Mouse (Mus musculus) bone marrow, adult 2 months (tissue): ENCODE measurements around the gene Gosr1.
"Not testable (repeated sequence)": the region's sequence is repeated elsewhere in the genome, so short reads cannot be mapped to it uniquely, and the experiment has no call there.

Source experiments
- CTCF ChIP-seq: fragments of 200-500 bp; IDR thresholded peaks from 2 replicates; pipeline ENCODE4 v1.5.1; 2011; ENCODE audit warnings: low read length, control low read depth; ENCODE audit not compliant: control insufficient read depth, insufficient read depth
- POLR2A ChIP-seq: fragments of 200-500 bp; IDR thresholded peaks from 2 replicates; pipeline ENCODE4 v1.6.1; 2011; ENCODE audit warnings: low read depth, mild to moderate bottlenecking, control low read depth, low read length, borderline replicate concordance; ENCODE audit not compliant: control insufficient read depth

DNA sequence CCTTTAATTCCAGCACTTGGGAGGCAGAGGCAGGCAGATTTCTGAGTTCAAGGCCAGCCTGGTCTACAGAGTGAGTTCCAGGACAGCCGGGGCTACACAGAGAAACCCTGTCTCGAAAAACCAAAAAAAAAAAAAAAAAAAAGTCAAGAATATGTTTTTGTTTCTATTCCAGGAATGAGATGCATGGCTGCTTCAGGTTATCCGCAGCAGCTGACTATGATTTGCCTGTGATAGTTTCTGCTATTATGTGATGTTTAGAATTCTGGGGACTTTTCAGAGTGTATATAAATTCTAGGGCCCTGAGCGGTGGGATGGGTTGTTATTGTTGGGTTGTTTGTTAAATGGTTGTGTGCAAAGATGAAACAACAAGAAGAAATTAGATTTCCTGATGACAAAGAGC is 41.7 kb upstream of the Gosr1 start:
- TF ChIP-seq CTCF, POLR2A: not testable (repeated sequence)
